Mouse (Mus musculus) lung, embryonic 15.5 days (tissue): ENCODE data around the gene Pxt1. TPM values are rescaled to one million over a fixed set of nuclear protein-coding genes. Genes with fewer than 3 reads are reported as not detected.

Source experiments
- ATAC-seq: fragments of 200-750 bp; cut with Nextera tagmentation; 2 replicates; pipeline ENCODE4 v1.8.0; 2017; ENCODE audit warnings: moderate number of reproducible peaks, borderline replicate concordance; ENCODE audit not compliant: low FRiP score, low TSS enrichment; ENCODE audit errors: extremely low read depth
- H3K27ac ChIP-seq: fragments of 300-500 bp; sonication (generic); 2 replicates; pipeline ENCODE4 v1.5.1; 2015; ENCODE audit warnings: moderate library complexity, mild to moderate bottlenecking, inconsistent platforms
- H3K27me3 ChIP-seq: fragments of 300-500 bp; sonication (generic); 2 replicates; pipeline ENCODE4 v1.6.1; 2015; ENCODE audit warnings: inconsistent platforms
- H3K36me3 ChIP-seq: fragments of 300-500 bp; sonication (generic); 2 replicates; pipeline ENCODE4 v1.6.1; 2015; ENCODE audit warnings: inconsistent platforms
- H3K4me1 ChIP-seq: fragments of 300-500 bp; sonication (generic); 2 replicates; pipeline ENCODE4 v1.6.1; 2015; ENCODE audit warnings: inconsistent platforms
- H3K4me2 ChIP-seq: fragments of 300-500 bp; sonication (generic); 2 replicates; pipeline ENCODE4 v1.6.1; 2015; ENCODE audit warnings: inconsistent platforms, mild to moderate bottlenecking, moderate library complexity
- H3K4me3 ChIP-seq: fragments of 300-500 bp; sonication (generic); 2 replicates; pipeline ENCODE4 v1.5.1; 2015; ENCODE audit warnings: mild to moderate bottlenecking, inconsistent platforms
- H3K9ac ChIP-seq: fragments of 300-500 bp; sonication (generic); 2 replicates; pipeline ENCODE4 v1.6.1; 2015; ENCODE audit warnings: inconsistent platforms
- H3K9me3 ChIP-seq: fragments of 300-500 bp; sonication (generic); 2 replicates; pipeline ENCODE4 v1.6.1; 2016; ENCODE audit warnings: inconsistent platforms
- WGBS: fragments of 180-500 bp; shearing (Covaris S2); methylation state at CpG from one replicate; pipeline ENCODE4 v1.1.7; 2015; 5-methylcytosine and 5-hydroxymethylcytosine counted together
- polyA plus RNA-seq: library from polyadenylated mRNA; unstranded; fragments of >200 nt; fragmentation: Nextera tagmentation; extraction: Ambion mirVana; gene quantifications from 2 replicates; pipeline ENCODE4 v1.2.1, GENCODE M21; 2015

Pxt1 gene
- polyA plus RNA-seq, 1 experiment from 2014 or later: 0.15 TPM

- Histone ChIP-seq H3K4me1 (peaks cover 18% of the 10 kb centered on the region), H3K36me3 (no peaks in the 10 kb centered on the region), H3K4me2 (no peak overlapping the region), H3K9me3 (no peaks in the 10 kb centered on the region), H3K9ac (no peak overlapping the region), H3K27me3 (no peaks in the 10 kb centered on the region), H3K27ac (no peak overlapping the region; the same call in 1 of the 2 replicates), H3K4me3 (no peak overlapping the region)
- 40% methylated on average over 15 of the region's 15 CpGs for WGBS
- no peak for ATAC-seq
These were observed 16.6 kb downstream of the Pxt1 start for GRCm38 (mm10) chr17:28926866-28927635.

- 12% methylated on average over 13 of the region's 13 CpGs for WGBS
These were observed 17.3 kb downstream of the Pxt1 start for GRCm38 (mm10) chr17:28926380-28926779.

GRCm38 (mm10) chr17:28924957-28925595 is 18.6 kb downstream of the Pxt1 start:
- Histone ChIP-seq H3K4me2 (no peak overlapping the region), H3K36me3 (no peaks in the 10 kb centered on the region), H3K27me3 (no peaks in the 10 kb centered on the region), H3K9me3 (no peaks in the 10 kb centered on the region), H3K27ac (no peak overlapping the region), H3K4me1 (peaks cover 4% of the 10 kb centered on the region), H3K4me3 (no peak overlapping the region), H3K9ac (no peak overlapping the region)
- no peak for ATAC-seq
- 70% methylated on average over 8 of the region's 8 CpGs for WGBS

More at GRCm38 (mm10) chr17:28926380-28926779, 17.3 kb downstream of the Pxt1 start:
- H3K4me3 ChIP-seq: no peak overlapping the region
- peaks cover 16% of the 10 kb centered on the region for H3K4me1 ChIP-seq
- H3K4me2 ChIP-seq: peak overlapping the region; percentile 28; the same call in 1 of the 2 replicates
- no peak overlapping the region for H3K9ac ChIP-seq
- H3K9me3 ChIP-seq: no peaks in the 10 kb centered on the region
- H3K36me3 ChIP-seq: no peaks in the 10 kb centered on the region
- ATAC-seq: no peak
- H3K27ac ChIP-seq: no peak overlapping the region
- H3K27me3 ChIP-seq: no peaks in the 10 kb centered on the region

- H3K27ac ChIP-seq: no peak overlapping the region
- no peaks in the 10 kb centered on the region for H3K27me3 ChIP-seq
- no peaks in the 10 kb centered on the region for H3K36me3 ChIP-seq
- no peak overlapping the region for H3K4me2 ChIP-seq
- no peak overlapping the region for H3K4me3 ChIP-seq
- H3K9me3 ChIP-seq: no peaks in the 10 kb centered on the region
- WGBS: 49% methylated on average over 6 of the region's 6 CpGs
- no peak for ATAC-seq
- H3K9ac ChIP-seq: no peak overlapping the region
- no peaks in the 10 kb centered on the region; the same call in 1 of the 2 replicates for H3K4me1 ChIP-seq
These were observed 21.5 kb downstream of the Pxt1 start for GRCm38 (mm10) chr17:28922096-28922495.

GRCm38 (mm10) chr17:28921086-28921485 is 22.6 kb downstream of the Pxt1 start:
- no peak for ATAC-seq
- H3K4me1 ChIP-seq: no peaks in the 10 kb centered on the region
- H3K4me2 ChIP-seq: no peak overlapping the region
- H3K36me3 ChIP-seq: no peaks in the 10 kb centered on the region
- no peak overlapping the region for H3K27ac ChIP-seq
- no peak overlapping the region for H3K9ac ChIP-seq
- H3K9me3 ChIP-seq: no peaks in the 10 kb centered on the region
- H3K27me3 ChIP-seq: no peaks in the 10 kb centered on the region
- 59% methylated on average over 8 of the region's 8 CpGs for WGBS
- no peak overlapping the region for H3K4me3 ChIP-seq

- Histone ChIP-seq H3K4me1 (0 out of 2 replicates have a peak, but pooled peaks cover 2% of the 10 kb centered on the region), H3K27ac (no peak overlapping the region), H3K4me3 (no peak overlapping the region), H3K27me3 (no peaks in the 10 kb centered on the region), H3K36me3 (no peaks in the 10 kb centered on the region), H3K4me2 (no peak overlapping the region), H3K9ac (no peak overlapping the region), H3K9me3 (no peaks in the 10 kb centered on the region)
- 88% methylated on average over 1 of the region's 1 CpGs for WGBS
- no peak for ATAC-seq
These were observed 27.1 kb downstream of the Pxt1 start for GRCm38 (mm10) chr17:28916520-28916919.

GRCm38 (mm10) chr17:28915060-28915628 is 28.5 kb downstream of the Pxt1 start, which contains the start of gene 4930539E08Rik:
4930539E08Rik (minus strand) TSS chr17:28915324.
- no peaks in the 10 kb centered on the region for H3K36me3 ChIP-seq
- H3K4me2 ChIP-seq: no peak within 1 kb of the TSS
- H3K27me3 ChIP-seq: no peaks in the 10 kb centered on the region
- no peak for ATAC-seq
- H3K9ac ChIP-seq: no peak within 1 kb of the TSS
- H3K9me3 ChIP-seq: no peaks in the 10 kb centered on the region
- H3K4me1 ChIP-seq: 0 out of 2 replicates have a peak, but pooled peaks cover 2% of the 10 kb centered on the region
- no peak within 1 kb of the TSS for H3K27ac ChIP-seq
- H3K4me3 ChIP-seq: no peak within 1 kb of the TSS
- 63% methylated on average over 12 of the region's 12 CpGs for WGBS

- Histone ChIP-seq H3K4me1 (peaks cover 11% of the 10 kb centered on the region; the same call in 1 of the 2 replicates), H3K27me3 (no peaks in the 10 kb centered on the region), H3K9ac (no peak overlapping the region), H3K4me3 (no peak overlapping the region), H3K36me3 (no peaks in the 10 kb centered on the region), H3K9me3 (no peaks in the 10 kb centered on the region), H3K4me2 (no peak overlapping the region), H3K27ac (no peak overlapping the region)
- WGBS: 43% methylated on average over 6 of the region's 6 CpGs
- ATAC-seq: no peak
These were observed 29.7 kb downstream of the Pxt1 start for GRCm38 (mm10) chr17:28913940-28914339.

- Histone ChIP-seq H3K27me3 (no peaks in the 10 kb centered on the region), H3K27ac (no peak overlapping the region), H3K4me1 (peaks cover 11% of the 10 kb centered on the region; the same call in 1 of the 2 replicates), H3K36me3 (no peaks in the 10 kb centered on the region), H3K4me3 (no peak overlapping the region), H3K9me3 (no peaks in the 10 kb centered on the region), H3K9ac (no peak overlapping the region), H3K4me2 (no peak overlapping the region)
- ATAC-seq: no peak
- 39% methylated on average over 5 of the region's 5 CpGs for WGBS
These were observed 30.4 kb downstream of the Pxt1 start for GRCm38 (mm10) chr17:28913200-28913599.

- H3K36me3 ChIP-seq: no peaks in the 10 kb centered on the region
- H3K4me2 ChIP-seq: no peak overlapping the region; the same call in 1 of the 2 replicates
- H3K9me3 ChIP-seq: no peaks in the 10 kb centered on the region
- no peak for ATAC-seq
- WGBS: 28% methylated on average over 7 of the region's 7 CpGs
- H3K4me1 ChIP-seq: peaks cover 11% of the 10 kb centered on the region; the same call in 1 of the 2 replicates
- H3K9ac ChIP-seq: no peak overlapping the region
- no peak overlapping the region for H3K27ac ChIP-seq
- H3K4me3 ChIP-seq: no peak overlapping the region
- no peaks in the 10 kb centered on the region for H3K27me3 ChIP-seq
These were observed 33.5 kb downstream of the Pxt1 start for GRCm38 (mm10) chr17:28910139-28910538.

GRCm38 (mm10) chr17:28909252-28909941 is 34.2 kb downstream of the Pxt1 start:
- Histone ChIP-seq H3K9ac (no peak overlapping the region), H3K27me3 (no peaks in the 10 kb centered on the region), H3K4me1 (peaks cover 11% of the 10 kb centered on the region; the same call in 1 of the 2 replicates), H3K4me2 (peak overlapping the region; percentile 48), H3K27ac (no peak overlapping the region), H3K9me3 (no peaks in the 10 kb centered on the region), H3K36me3 (no peaks in the 10 kb centered on the region), H3K4me3 (peak overlapping the region; percentile 19; the same call in 1 of the 2 replicates)
- WGBS: 5% methylated on average over 29 of the region's 29 CpGs
- no peak; the same call in 1 of the 2 replicates for ATAC-seq
